Mouse (Mus musculus) forebrain, embryonic 12.5 days (tissue): ENCODE measurements around the gene Ube2c. TPM values are rescaled to one million over a fixed set of nuclear protein-coding genes. Genes with fewer than 3 reads are reported as not detected.
A peak's percentile ranks its signal among the peaks of the same experiment; 100 is the strongest.

Experiments used
- ATAC-seq: fragments of 200-750 bp; cut with Nextera tagmentation; 2 replicates; pipeline ENCODE4 v1.8.0; 2017; ENCODE audit warnings: moderate TSS enrichment; ENCODE audit not compliant: low FRiP score
- H3K27ac ChIP-seq: fragments of 300-500 bp; sonication (generic); 2 replicates; pipeline ENCODE4 v1.5.1; 2016; ENCODE audit warnings: mild to moderate bottlenecking
- H3K27me3 ChIP-seq: fragments of 300-500 bp; sonication (generic); 2 replicates; pipeline ENCODE4 v1.6.1; 2016; ENCODE audit warnings: mild to moderate bottlenecking
- H3K36me3 ChIP-seq: fragments of 300-500 bp; sonication (generic); replicated peaks from 2 replicates; pipeline ENCODE4 v1.6.1; 2016; ENCODE audit warnings: mild to moderate bottlenecking
- H3K4me1 ChIP-seq: fragments of 300-500 bp; sonication (generic); 2 replicates; pipeline ENCODE4 v1.6.1; 2016
- H3K4me2 ChIP-seq: fragments of 300-500 bp; sonication (generic); 2 replicates; pipeline ENCODE4 v1.6.1; 2016; ENCODE audit warnings: mild to moderate bottlenecking, moderate library complexity
- H3K4me3 ChIP-seq: fragments of 300-500 bp; sonication (generic); replicated peaks from 2 replicates; pipeline ENCODE4 v1.5.1; 2016; ENCODE audit warnings: mild to moderate bottlenecking
- H3K9ac ChIP-seq: fragments of 300-500 bp; sonication (generic); 2 replicates; pipeline ENCODE4 v1.6.1; 2016; ENCODE audit warnings: mild to moderate bottlenecking
- H3K9me3 ChIP-seq: fragments of 300-500 bp; sonication (generic); 2 replicates; pipeline ENCODE4 v1.6.1; 2016
- WGBS: fragments of 180-500 bp; shearing (Covaris S2); methylation state at CpG from one replicate; pipeline ENCODE4 v1.1.7; 2016; 5-methylcytosine and 5-hydroxymethylcytosine counted together
- polyA plus RNA-seq: library from polyadenylated mRNA; unstranded; fragments of >200 nt; fragmentation: Nextera tagmentation; extraction: Ambion mirVana; gene quantifications from 2 replicates; pipeline ENCODE4 v1.2.1, GENCODE M21; 2016

Gene Ube2c
- polyA plus RNA-seq: 601 and 611 TPM in 2 replicates

DNA sequence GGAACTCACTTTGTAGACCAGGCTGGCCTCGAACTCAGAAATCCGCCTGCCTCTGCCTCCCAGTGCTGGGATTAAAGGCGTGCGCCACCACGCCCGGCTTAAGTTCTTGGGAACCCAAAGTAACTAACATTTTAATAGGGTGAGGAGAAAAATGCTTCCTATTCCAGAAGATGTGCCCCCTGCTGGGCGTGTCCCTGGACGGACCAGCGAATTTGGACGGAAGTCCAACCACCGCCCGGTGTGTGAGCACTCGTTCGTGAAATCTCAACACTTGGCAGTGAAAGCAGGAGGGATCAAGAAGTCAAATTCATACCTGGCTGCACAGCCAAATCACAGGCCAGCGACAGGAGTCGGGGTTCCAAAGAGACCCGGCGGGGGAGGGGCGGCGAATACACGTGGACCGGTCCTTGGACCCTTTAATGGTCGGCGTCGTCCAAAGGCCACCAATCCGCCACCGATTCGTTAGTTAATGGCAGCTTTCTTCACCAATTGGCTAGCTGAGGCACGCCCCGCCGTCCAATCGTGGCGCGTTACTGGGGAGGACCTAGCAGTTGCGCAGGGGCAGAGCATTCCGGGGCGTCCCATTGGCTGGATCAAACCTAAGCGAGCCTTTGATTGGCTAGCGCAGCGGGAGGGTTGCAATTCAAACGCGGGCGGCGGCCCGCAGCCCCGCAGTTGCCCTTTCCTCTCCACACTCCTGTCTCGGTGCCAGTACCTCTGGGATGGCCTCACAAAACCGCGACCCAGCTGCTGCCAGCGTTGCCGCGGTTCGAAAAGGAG is at the start of gene Ube2c:
TSS of gene Ube2c (plus strand) at position 641 of the 780 bp plus-strand sequence.
- H3K27ac ChIP-seq: peak within 1 kb of the TSS; percentile 69
- H3K36me3 ChIP-seq: peaks cover 64% of the 10 kb centered on the region
- peak within 1 kb of the TSS; percentile 93 for H3K4me3 ChIP-seq
- H3K9ac ChIP-seq: peak within 1 kb of the TSS; percentile 83
- peak; percentile 99 for ATAC-seq
- WGBS: 3% methylated on average over 53 of the region's 53 CpGs
- peaks cover 25% of the 10 kb centered on the region for H3K4me1 ChIP-seq
- H3K9me3 ChIP-seq: no peaks in the 10 kb centered on the region
- H3K4me2 ChIP-seq: peak within 1 kb of the TSS; percentile 85
- H3K27me3 ChIP-seq: no peaks in the 10 kb centered on the region

DNA sequence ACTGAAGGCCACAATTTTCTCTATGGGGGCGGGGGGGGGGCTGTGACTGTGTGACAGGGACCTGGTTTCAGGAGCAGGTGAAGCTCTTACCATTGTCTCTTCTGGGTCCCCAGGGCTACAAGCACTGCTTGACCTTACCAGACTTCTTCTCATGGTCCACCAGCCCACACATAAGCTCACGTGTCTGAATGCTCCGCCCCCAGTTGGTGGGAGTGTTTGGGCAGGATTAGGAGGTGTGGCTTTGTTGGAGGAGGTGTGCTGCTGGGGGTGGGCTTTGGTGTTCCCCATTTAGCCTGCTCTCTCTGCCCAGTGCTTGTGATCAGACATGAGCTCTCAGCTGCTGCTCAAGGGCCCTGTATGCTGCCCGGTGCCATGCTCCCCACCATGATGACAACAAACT is 46.4 kb upstream of the Ube2c start:
- no peak for ATAC-seq
- 62% methylated on average over 4 of the region's 4 CpGs for WGBS
- no peak overlapping the region for H3K9ac ChIP-seq
- no peaks in the 10 kb centered on the region for H3K4me1 ChIP-seq
- H3K36me3 ChIP-seq: no peaks in the 10 kb centered on the region
- no peak overlapping the region for H3K4me2 ChIP-seq
- no peak overlapping the region for H3K4me3 ChIP-seq
- 0 out of 2 replicates have a peak, but pooled peaks cover 8% of the 10 kb centered on the region for H3K27me3 ChIP-seq
- no peak overlapping the region for H3K27ac ChIP-seq
- H3K9me3 ChIP-seq: no peaks in the 10 kb centered on the region

DNA sequence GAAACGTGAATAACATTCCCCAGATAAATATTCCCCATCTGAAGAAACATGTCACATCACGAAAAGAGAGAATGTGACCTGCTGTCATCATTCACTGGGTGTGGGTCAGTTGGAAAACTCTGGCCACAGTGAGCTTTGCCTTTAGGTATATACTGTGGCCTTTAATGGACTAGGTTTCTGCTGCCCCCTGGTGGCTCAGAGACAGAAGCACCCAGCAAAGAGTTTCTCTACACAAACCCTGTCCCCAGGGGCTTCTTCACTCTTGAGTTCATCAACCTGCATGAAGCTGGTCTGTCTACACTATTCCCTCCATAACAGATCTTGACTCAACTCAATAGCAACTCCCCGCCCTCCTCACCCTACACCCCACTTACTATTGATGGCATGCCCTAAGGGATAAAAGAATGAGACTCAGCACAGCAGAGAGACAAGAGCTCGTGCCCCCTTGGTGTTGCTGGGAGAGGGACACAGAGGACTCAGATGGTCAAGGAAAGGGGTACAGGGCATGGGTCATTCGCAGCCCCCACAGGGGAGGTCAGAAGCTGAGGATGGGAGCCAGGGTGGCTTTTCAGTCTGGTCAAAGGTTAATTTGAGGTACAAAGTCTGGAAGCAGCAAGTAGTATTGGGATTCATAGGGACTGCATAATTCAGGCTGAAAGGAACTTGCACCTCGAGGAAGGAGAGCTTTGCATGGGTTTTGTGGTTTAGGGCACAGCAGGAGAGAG is 43.6 kb upstream of the Ube2c start:
- Histone ChIP-seq H3K9me3 (no peaks in the 10 kb centered on the region), H3K27ac (no peak overlapping the region), H3K4me1 (no peaks in the 10 kb centered on the region), H3K36me3 (no peaks in the 10 kb centered on the region), H3K27me3 (0 out of 2 replicates have a peak, but pooled peaks cover 8% of the 10 kb centered on the region), H3K4me3 (no peak overlapping the region), H3K4me2 (no peak overlapping the region), H3K9ac (no peak overlapping the region)
- no peak for ATAC-seq
- WGBS: 27% methylated on average over 6 of the region's 6 CpGs

DNA sequence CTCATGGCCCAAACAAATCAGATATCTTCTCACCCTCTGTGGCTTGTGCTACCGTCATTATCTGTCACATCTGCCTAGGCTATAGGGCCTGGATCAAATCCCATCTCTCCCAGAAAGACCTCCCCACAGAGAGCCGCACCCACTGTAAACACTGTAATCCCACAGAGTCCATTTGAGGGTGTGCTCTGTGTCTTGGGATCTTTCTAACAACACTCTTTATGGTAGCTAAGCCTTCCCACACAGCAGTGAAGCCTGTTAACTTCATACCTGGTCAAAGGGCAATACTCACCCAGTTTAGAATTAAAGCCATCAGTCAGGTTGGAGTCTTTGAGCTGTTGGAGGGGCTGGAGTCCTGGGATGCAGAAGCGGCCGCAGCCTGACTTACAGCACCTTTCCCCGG is 38.0 kb upstream of the Ube2c start:
- Histone ChIP-seq H3K9me3 (no peaks in the 10 kb centered on the region), H3K4me2 (no peak overlapping the region), H3K27me3 (peaks cover under 1% of the 10 kb centered on the region; the same call in 1 of the 2 replicates), H3K4me1 (no peaks in the 10 kb centered on the region), H3K9ac (no peak overlapping the region), H3K36me3 (no peaks in the 10 kb centered on the region), H3K4me3 (no peak overlapping the region), H3K27ac (no peak overlapping the region)
- no peak for ATAC-seq
- 86% methylated on average over 5 of the region's 5 CpGs for WGBS

DNA sequence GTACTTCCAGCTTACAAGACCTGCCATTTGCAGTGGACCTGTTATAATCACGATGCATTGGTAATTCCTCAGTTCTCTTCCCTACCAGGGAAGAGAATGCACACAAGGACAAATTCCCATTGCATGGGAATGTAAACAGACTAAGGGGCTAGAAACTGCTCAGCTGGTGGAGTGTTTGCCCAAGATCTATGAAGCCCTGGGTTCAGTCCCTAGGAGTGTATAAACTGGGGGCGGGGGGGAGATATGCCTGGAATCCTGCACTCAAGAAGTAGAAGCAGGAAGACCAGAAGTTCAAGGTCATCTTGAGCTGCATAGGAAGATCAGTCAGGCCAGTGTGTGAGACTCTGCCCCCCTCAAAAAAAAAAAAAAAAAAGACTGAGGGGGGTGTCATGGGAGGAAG is 36.4 kb upstream of the Ube2c start:
- Histone ChIP-seq H3K4me2 (no peak overlapping the region), H3K27me3 (no peaks in the 10 kb centered on the region; the same call in 1 of the 2 replicates), H3K27ac (no peak overlapping the region), H3K36me3 (no peaks in the 10 kb centered on the region), H3K4me1 (no peaks in the 10 kb centered on the region), H3K4me3 (no peak overlapping the region), H3K9me3 (no peaks in the 10 kb centered on the region), H3K9ac (no peak overlapping the region)
- WGBS: 88% methylated on average over 2 of the region's 2 CpGs
- no peak for ATAC-seq

DNA sequence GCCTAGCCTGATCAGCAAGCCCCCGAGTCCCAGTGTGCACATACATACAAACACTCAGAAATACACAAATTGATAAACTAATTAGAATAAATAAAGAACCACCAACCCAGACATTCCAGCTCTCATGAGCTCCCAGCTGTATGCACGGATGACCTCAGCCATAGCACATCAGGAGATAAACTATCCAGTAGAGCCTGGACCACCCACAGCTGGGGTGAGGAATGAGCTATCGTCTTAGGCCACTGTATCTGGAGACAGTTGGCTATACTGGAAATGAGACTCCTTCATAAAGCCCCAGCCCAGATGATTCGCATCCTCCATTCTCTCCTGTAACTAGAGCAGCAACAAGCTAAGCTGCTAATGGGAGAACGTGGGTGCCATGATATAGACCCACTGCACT is 34.9 kb upstream of the Ube2c start:
- no peak for ATAC-seq
- no peaks in the 10 kb centered on the region for H3K4me1 ChIP-seq
- H3K9me3 ChIP-seq: no peaks in the 10 kb centered on the region
- 87% methylated on average over 5 of the region's 5 CpGs for WGBS
- no peak overlapping the region for H3K9ac ChIP-seq
- H3K4me2 ChIP-seq: no peak overlapping the region
- no peak overlapping the region for H3K4me3 ChIP-seq
- H3K27ac ChIP-seq: no peak overlapping the region
- no peaks in the 10 kb centered on the region for H3K36me3 ChIP-seq
- H3K27me3 ChIP-seq: no peaks in the 10 kb centered on the region; the same call in 1 of the 2 replicates

DNA sequence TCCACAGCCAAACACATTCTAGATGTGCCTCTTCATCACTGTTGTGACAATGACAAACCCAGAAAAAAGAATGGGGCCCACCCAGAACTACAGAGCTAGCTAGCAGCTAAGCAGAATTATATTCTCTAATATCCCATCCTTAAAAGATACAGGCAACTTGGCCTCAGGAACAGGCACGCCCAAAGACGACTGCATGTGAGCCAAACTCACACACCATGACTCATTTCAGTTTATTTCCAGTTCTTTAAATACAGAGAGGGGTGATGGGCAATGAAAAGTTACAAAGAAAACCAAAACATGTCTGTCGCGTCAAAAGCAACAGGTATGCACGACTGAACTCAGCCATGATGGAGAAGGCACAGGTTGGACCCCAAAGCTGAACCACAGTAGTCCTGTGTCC is 34.3 kb upstream of the Ube2c start:
- H3K4me3 ChIP-seq: no peak overlapping the region
- no peaks in the 10 kb centered on the region; the same call in 1 of the 2 replicates for H3K27me3 ChIP-seq

DNA sequence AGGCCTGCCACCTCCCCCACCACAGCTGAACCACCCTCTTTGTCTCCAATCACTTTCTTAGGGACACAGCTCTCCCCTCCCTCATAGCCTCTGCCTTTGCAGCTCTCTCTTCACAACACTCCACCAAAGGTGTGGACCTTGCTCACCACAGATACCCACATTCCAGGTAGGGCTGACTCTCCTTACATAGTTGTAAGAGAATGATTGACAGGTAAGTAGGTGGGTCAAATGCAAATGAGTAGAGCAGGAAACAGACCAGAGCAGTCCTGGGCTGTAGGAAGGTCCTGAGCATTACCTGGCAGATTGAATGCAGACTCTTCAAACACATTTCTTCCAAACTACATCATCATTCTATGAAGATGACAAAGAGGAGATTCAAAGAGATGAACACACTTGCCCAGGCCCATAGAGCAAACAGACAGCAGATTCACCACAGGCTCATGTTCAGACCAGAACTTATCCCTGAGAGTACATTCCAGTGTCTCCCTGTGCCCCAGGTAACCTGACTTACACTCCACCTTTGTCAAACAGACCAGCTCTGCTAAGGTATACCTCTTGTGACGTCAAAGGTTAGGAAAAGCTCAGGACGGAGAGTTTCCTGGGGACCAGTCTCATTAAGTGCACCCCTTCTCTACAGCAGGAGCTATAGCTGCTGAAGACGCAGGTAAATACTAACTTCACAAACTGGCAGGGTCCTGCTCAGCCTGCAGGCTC is 32.2 kb upstream of the Ube2c start:
- ATAC-seq: no peak
- no peak overlapping the region for H3K4me2 ChIP-seq
- no peaks in the 10 kb centered on the region for H3K36me3 ChIP-seq
- H3K4me1 ChIP-seq: no peaks in the 10 kb centered on the region
- no peak overlapping the region for H3K4me3 ChIP-seq
- 72% methylated on average over 3 of the region's 3 CpGs for WGBS
- no peaks in the 10 kb centered on the region for H3K9me3 ChIP-seq
- H3K27me3 ChIP-seq: no peaks in the 10 kb centered on the region; the same call in 1 of the 2 replicates
- H3K27ac ChIP-seq: no peak overlapping the region
- no peak overlapping the region for H3K9ac ChIP-seq

More for the DNA sequence above, 34.3 kb upstream of the Ube2c start:
- Histone ChIP-seq H3K36me3 (no peaks in the 10 kb centered on the region), H3K4me1 (no peaks in the 10 kb centered on the region), H3K9me3 (no peaks in the 10 kb centered on the region), H3K9ac (no peak overlapping the region), H3K4me2 (no peak overlapping the region), H3K27ac (no peak overlapping the region)
- 88% methylated on average over 5 of the region's 5 CpGs for WGBS
- no peak for ATAC-seq

DNA sequence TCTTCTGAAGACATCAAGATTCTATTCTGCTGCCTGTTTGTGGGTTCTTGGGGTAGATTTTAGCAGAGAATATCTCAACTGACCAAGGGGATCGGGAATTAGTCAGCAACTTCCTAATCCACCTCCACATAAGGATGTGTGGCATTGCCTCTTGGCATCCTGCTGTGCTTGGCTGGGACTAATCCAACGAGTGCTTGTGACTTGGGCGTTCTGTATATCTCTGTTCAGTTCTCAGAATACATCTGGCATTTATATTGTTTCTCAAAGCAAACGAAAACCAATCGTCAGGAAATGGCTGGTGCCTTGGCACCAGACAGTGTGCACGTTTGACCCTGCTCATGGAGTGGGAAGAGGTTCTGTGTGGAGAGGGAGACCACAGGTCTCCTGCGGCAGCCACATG is 29.8 kb upstream of the Ube2c start:
- Histone ChIP-seq H3K4me2 (no peak overlapping the region), H3K9ac (no peak overlapping the region), H3K36me3 (no peaks in the 10 kb centered on the region), H3K27me3 (peaks cover 4% of the 10 kb centered on the region; the same call in 1 of the 2 replicates), H3K4me1 (peaks cover under 1% of the 10 kb centered on the region), H3K27ac (no peak overlapping the region), H3K9me3 (no peaks in the 10 kb centered on the region), H3K4me3 (no peak overlapping the region)
- no peak for ATAC-seq
- WGBS: 64% methylated on average over 7 of the region's 7 CpGs

DNA sequence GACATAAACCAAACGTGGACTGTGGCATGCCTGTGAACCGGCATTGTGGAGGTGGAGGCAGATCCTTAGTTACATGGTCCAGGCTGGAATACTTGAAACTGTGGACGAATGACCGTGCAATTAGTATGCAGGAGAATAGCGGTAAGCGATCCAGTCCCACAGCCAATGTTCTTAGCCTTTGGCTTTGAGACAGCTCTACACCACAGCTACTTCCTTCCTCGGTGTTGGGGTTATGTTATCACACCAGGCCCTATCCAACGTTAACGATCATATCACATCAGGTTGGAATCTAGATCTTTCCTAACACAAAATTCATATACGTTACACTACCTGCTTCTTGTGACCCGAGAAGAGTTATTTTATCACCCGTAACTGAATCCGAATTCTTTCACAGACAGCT is 24.7 kb upstream of the Ube2c start:
- peak overlapping the region; percentile 95 for H3K4me3 ChIP-seq
- H3K9me3 ChIP-seq: no peaks in the 10 kb centered on the region
- peak overlapping the region; percentile 90; the same call in 1 of the 2 replicates for H3K9ac ChIP-seq
- peak overlapping the region; percentile 77 for H3K4me2 ChIP-seq
- peaks cover 21% of the 10 kb centered on the region for H3K36me3 ChIP-seq
- no peak for ATAC-seq
- peaks cover 4% of the 10 kb centered on the region; the same call in 1 of the 2 replicates for H3K27me3 ChIP-seq
- peaks cover 25% of the 10 kb centered on the region for H3K4me1 ChIP-seq
- WGBS: 78% methylated on average over 13 of the region's 13 CpGs
- H3K27ac ChIP-seq: no peak overlapping the region

DNA sequence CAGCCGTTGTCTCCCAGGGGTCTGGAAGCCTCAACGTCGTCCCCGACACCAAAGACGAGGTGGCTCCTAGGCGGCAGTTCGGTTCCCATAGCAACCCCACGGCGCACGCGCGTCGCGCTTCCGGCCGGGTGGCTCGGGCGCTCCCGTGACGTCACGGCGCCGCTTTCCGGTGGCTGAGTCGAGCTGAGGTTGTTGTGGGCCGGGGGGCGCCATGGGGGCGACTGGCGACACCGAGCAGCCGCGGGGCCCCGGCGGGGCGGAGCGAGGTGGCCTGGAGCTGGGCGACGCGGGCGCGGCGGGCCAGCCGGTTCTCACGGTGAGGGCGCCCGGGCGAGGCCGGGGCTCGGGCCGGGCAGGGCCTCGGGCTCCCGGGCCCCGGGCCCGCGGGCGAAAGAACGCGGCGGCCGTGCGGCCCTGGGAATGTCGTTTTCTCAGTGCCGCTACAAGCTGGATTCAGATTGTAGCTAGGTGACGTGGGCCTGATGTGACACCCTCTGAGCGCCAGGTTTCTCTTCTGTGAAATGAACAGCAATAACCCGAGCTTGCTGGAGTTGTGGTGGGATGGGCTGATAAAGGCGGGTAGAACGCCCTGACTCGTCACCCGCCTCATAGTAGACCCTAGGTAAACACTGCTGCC is 23.7 kb upstream of the Ube2c start, which contains the start of the genes Wfdc3 and Dnttip1:
TSS of gene Wfdc3 (minus strand) at position 89 of the 637 bp plus-strand sequence.
TSS of gene Dnttip1 (plus strand) at position 141 of the 637 bp plus-strand sequence.
- Histone ChIP-seq H3K4me3 (peak within 1 kb of the TSS; percentile 95), H3K36me3 (peaks cover 30% of the 10 kb centered on the region), H3K27ac (peak within 1 kb of the TSS; percentile 69; the same call in 1 of the 2 replicates), H3K4me1 (peaks cover 25% of the 10 kb centered on the region), H3K9me3 (no peaks in the 10 kb centered on the region), H3K27me3 (peaks cover 4% of the 10 kb centered on the region; the same call in 1 of the 2 replicates), H3K4me2 (peak within 1 kb of the TSS; percentile 77), H3K9ac (peak within 1 kb of the TSS; percentile 90)
- peak; percentile 93 for ATAC-seq
- under 1% methylated on average over 56 of the region's 70 CpGs for WGBS
